Mouse (Mus musculus) bone marrow, adult 2 months (tissue): ENCODE data around the gene Slc6a20a.

Source experiments
- CTCF ChIP-seq: fragments of 200-500 bp; IDR thresholded peaks from 2 replicates; pipeline ENCODE4 v1.5.1; 2011; ENCODE audit warnings: low read length, control low read depth; ENCODE audit not compliant: control insufficient read depth, insufficient read depth
- POLR2A ChIP-seq: fragments of 200-500 bp; IDR thresholded peaks from 2 replicates; pipeline ENCODE4 v1.6.1; 2011; ENCODE audit warnings: low read depth, mild to moderate bottlenecking, control low read depth, low read length, borderline replicate concordance; ENCODE audit not compliant: control insufficient read depth

GRCm38 (mm10) chr9:123716301-123716700 is 37.6 kb upstream of the Slc6a20a start:
- TF ChIP-seq CTCF (no peak), POLR2A (no peak)
